Mouse (Mus musculus) forebrain, embryonic 11.5 days (tissue): ENCODE measurements at regions not wholly inside any gene's neighbourhood (a gene's known extent, or its start where the extent isn't known, plus 50 kb on each side); places are given as distances from the start of the nearest gene placed in this dataset.

Experiments used
- ATAC-seq: fragments of 200-750 bp; cut with Nextera tagmentation; replicated peaks from 2 replicates; pipeline ENCODE4 v1.8.0; 2017; ENCODE audit warnings: moderate TSS enrichment; ENCODE audit not compliant: low FRiP score
- DNase-seq: peaks from one replicate; pipeline ENCODE4 v3.0.0-alpha.2; 2017; ENCODE audit warnings: low spot score
- H3K27ac ChIP-seq: fragments of 300-500 bp; sonication (generic); 2 replicates; pipeline ENCODE4 v1.5.1; 2014; ENCODE audit warnings: low read depth, low read length
- H3K27me3 ChIP-seq: fragments of 300-500 bp; sonication (generic); 2 replicates; pipeline ENCODE4 v1.6.1; 2014; ENCODE audit warnings: mild to moderate bottlenecking, low read length, mixed read lengths; ENCODE audit not compliant: control insufficient read depth, insufficient read depth
- H3K36me3 ChIP-seq: fragments of 300-500 bp; sonication (generic); 2 replicates; pipeline ENCODE4 v1.6.1; 2014; ENCODE audit warnings: mild to moderate bottlenecking, low read length, moderate library complexity, mixed read lengths; ENCODE audit not compliant: control insufficient read depth, insufficient read depth
- H3K4me1 ChIP-seq: fragments of 300-500 bp; sonication (generic); replicated peaks from 2 replicates; pipeline ENCODE4 v1.6.1; 2014; ENCODE audit warnings: low read length, mixed read lengths; ENCODE audit not compliant: control insufficient read depth, insufficient read depth
- H3K4me2 ChIP-seq: fragments of 300-500 bp; sonication (generic); 2 replicates; pipeline ENCODE4 v1.6.1; 2014; ENCODE audit warnings: low read depth, mild to moderate bottlenecking, low read length, moderate library complexity, mixed read lengths; ENCODE audit not compliant: severe bottlenecking
- H3K4me3 ChIP-seq: fragments of 300-500 bp; sonication (generic); 2 replicates; pipeline ENCODE4 v1.5.1; 2014; ENCODE audit warnings: low read depth, low read length
- H3K9ac ChIP-seq: fragments of 300-500 bp; sonication (generic); 2 replicates; pipeline ENCODE4 v1.6.1; 2014; ENCODE audit warnings: low read length
- H3K9me3 ChIP-seq: fragments of 300-500 bp; sonication (generic); 2 replicates; pipeline ENCODE4 v1.6.1; 2016; ENCODE audit warnings: low read length, mixed read lengths; ENCODE audit not compliant: control insufficient read depth
- WGBS: fragments of 180-500 bp; shearing (Covaris S2); extraction: QIAGEN DNeasy Blood & Tissue Kit; methylation state at CpG from one replicate; pipeline ENCODE4 v1.1.7; 2014; 5-methylcytosine and 5-hydroxymethylcytosine counted together

DNA sequence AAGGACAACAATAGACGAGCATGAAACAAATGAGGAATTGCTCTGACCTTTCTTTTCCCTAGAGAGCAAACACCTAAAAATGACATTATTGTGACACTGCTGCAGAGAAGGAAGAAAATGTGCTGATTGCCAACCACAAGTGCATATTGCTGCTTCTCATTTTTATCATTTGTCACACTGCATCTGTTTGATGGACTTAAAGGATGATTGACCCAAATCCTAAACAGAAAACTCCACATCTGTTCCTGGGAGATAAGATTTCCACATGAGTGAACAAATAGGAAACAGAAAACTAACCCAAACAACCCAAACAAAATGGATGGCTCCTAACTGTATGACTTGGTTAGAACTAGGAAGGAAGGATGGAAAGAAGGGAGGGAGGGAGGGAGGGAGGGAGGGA is 118.5 kb downstream of the Ccdc50 start:
- WGBS, result 75% methylated on average over 1 of the region's 1 CpGs

GRCm38 (mm10) chr16:27523527-27524121 is 135.0 kb downstream of the Ccdc50 start:
- Histone ChIP-seq H3K9me3 (no peaks in the 10 kb centered on the region), H3K9ac (no peak overlapping the region), H3K36me3 (no peaks in the 10 kb centered on the region), H3K27ac (no peak overlapping the region), H3K4me1 (no peaks in the 10 kb centered on the region), H3K27me3 (no peaks in the 10 kb centered on the region), H3K4me3 (no peak overlapping the region), H3K4me2 (no peak overlapping the region)
- peak; percentile 63; the same call in 1 of the 2 replicates for ATAC-seq
- WGBS, result 44% methylated on average over 8 of the region's 8 CpGs
- DNase-seq, result peak; percentile 46

More for the DNA sequence above, 118.5 kb downstream of the Ccdc50 start:
- Histone ChIP-seq H3K27me3 (no peaks in the 10 kb centered on the region), H3K9me3 (no peaks in the 10 kb centered on the region), H3K4me3 (no peak overlapping the region), H3K27ac (no peak overlapping the region), H3K9ac (no peak overlapping the region), H3K36me3 (no peaks in the 10 kb centered on the region), H3K4me1 (no peaks in the 10 kb centered on the region), H3K4me2 (no peak overlapping the region)
- DNase-seq (no peak), ATAC-seq (no peak)

DNA sequence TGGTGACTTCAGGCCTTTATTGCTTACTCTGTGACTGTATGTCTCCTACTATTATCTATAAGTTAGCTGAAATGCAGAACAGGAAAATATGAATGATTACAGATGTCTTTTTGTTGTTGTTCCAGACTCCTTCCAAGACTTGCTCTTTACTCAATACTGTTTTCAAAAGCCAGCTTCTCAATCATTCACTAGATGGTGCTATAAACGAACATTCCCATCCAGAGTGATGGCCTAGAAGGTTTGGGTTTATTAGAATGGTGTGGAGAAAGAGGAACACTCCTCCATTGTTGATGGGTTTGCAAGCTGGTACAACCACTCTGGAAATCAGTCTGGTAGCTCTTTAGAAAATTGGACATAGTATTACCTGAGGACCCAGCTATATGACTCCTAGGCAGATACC is 138.0 kb downstream of the Ccdc50 start:
- no peak overlapping the region for H3K9ac ChIP-seq
- H3K4me3 ChIP-seq, result no peak overlapping the region
- H3K9me3 ChIP-seq, result no peaks in the 10 kb centered on the region
- H3K36me3 ChIP-seq, result no peaks in the 10 kb centered on the region
- DNase-seq, result no peak
- 55% methylated on average over 1 of the region's 1 CpGs for WGBS
- no peak overlapping the region for H3K4me2 ChIP-seq
- no peaks in the 10 kb centered on the region for H3K4me1 ChIP-seq
- no peak overlapping the region for H3K27ac ChIP-seq
- H3K27me3 ChIP-seq, result no peaks in the 10 kb centered on the region
- no peak for ATAC-seq

DNA sequence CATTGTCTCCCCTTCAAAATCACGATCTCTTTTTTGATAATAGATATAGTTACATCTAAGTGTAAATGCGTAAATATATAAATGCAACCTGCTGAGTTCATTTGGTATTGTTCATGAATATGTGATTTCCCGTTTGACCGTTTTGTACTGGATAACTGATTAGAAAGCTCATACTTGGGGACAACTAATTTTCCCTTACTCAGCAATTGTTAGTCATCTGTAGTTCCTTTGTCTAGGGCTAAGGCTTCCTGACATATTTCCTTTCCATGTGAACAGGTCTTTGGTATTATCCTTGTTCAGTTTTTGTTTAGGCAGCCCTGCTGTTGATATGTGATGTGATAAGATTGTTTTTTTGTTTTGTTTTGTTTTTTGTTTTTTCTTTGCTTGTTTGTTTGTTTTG is 142.0 kb downstream of the Ccdc50 start:
- Histone ChIP-seq H3K4me1 (no peaks in the 10 kb centered on the region), H3K9me3 (no peaks in the 10 kb centered on the region), H3K27me3 (no peaks in the 10 kb centered on the region), H3K36me3 (no peaks in the 10 kb centered on the region), H3K27ac (no peak overlapping the region), H3K4me3 (no peak overlapping the region), H3K4me2 (no peak overlapping the region), H3K9ac (no peak overlapping the region)
- DNase-seq (no peak), ATAC-seq (no peak)
- 93% methylated on average over 4 of the region's 4 CpGs for WGBS
